Mouse (Mus musculus) cerebral cortex, adult 2 months (tissue): ENCODE measurements around the gene Asic1.

Experiments used
- WGBS: fragments of 180-500 bp; shearing (Covaris S2); methylation state at CpG from one replicate; pipeline ENCODE4 v1.1.7; 2018; 5-methylcytosine and 5-hydroxymethylcytosine counted together

Gene Asic1

DNA sequence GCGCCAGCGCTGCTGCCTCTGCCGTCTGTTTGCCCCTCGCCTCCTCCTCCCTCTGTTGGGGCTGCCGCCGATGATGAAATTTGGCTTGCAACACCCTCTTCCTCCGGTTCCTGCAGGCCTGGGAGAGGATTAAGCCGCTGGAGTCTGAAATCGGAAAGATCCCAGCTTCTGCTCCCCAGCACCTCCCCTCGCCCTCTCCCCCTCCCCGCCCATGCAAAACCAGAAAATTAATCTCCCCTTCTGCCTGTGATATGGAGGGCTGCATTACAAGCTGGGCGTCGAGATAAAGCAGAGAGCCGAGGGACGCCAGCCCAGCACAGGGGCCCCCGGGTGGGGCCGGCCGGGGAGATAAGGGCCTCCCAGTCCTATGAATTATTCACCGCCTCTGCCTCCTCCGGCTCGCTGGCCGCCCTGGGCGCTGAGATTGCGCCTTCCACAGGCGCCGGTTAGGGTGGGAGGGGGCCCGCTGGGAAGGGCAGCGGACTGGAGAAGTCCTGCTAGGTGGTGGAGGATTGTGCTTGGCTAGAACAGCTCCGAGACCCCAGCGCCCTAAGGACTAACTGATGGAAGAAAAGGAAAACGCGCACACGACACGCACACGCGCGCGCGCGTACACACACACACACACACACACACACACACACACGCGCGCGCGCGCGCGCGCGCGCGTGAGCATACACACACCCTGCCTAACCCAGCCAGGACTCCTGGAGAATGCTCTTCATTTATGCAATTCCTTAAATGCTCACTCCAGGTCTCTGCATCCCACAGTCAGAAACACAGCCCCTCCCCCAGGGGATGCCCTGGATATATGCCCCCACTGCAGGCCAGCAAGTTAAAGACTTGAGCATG is 5.3 kb upstream of the Asic1 start:
- under 1% methylated on average over 52 of the region's 52 CpGs for WGBS

DNA sequence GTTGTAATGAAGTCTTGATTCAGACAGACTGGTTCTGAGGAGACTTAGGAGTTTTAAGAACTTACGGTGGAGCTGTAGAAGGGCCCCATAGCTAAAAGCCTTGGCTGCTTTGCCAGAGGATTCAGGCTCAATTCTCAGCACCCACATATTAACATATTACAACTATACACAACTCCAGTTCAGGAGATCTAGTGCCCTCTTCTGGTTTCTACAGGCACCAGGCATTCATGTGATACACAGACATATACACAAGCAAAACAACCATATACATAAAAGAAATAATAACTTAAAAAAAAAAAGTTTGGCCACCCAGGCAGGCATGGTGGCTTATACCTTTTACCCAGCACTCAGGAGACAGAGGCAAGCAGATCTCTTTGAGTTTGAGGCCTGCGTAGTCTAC is 2.6 kb upstream of the Asic1 start:
- 100% methylated on average over 2 of the region's 2 CpGs for WGBS

DNA sequence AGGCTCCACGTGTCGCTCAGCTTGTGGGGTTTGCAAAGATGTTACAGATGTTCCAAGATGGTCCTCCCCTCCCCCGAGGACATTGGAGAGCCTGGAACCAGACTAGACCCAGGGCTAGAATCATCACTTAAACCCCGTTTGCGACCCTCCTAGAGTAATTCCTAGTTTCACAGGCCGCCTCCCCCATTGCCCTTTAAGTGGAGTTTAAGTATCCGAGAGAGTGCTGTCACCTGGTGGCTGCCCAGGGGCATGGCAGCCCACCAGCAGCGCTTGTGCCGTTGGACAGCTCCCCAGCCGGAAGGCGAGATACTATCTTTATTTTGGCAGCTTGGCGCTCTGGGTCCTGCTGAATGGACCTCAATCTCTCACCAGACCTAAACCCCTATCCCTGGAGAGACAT is 1.3 kb upstream of the Asic1 start:
- 2% methylated on average over 12 of the region's 12 CpGs for WGBS

DNA sequence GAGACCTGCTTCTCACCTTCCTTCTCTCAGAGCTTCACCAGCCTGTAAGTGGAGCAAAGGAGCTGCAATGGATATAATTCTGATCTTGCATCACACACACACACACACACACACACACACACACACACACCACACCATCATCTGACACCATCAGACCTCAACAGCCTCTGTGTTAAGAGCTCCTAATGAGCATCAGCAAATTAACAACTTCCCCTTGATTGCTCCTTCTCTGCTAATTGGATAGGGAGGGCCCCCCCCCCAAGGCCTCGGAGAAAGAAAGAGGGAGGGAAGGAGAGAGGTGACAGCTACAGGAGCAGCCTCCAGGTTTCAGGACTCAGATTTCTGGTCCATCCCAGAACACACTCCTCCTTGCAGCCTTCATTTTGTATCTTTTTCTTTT is 776 bp upstream of the Asic1 start:
- WGBS = 0% methylated on average over 1 of the region's 1 CpGs

DNA sequence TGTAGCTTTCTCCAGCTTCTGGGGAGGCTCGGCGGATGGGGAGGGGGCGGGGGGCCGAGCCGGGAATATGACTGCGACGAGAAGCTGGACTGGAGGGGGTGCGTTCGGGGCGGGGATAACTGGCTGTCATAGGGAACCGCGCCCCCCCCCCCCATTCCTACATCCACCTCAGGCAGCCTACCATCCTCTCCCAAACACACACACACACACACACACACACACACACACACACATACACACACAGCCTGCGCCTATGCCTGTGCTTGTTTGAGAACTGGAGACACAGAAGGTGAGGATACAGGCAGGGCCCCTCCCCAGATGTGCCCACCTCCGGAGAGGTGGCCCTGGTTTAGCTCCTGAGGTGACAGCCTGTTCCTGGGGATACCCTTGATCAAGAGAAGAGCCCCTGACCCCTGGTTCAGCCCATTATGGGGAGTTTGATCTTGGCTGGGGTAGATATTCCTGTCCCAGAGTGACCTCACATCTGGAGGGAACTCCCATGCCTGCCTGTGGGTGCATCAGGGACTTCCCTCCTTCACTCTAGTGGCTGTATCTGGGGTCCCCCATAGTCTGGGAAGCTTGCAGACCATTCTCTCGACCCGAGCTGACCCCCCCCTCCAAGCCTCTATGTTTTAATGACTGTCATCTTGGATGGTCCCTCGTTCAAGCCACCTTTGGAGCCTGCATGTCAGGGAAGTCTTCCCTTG is 949 bp downstream of the Asic1 start:
- 22% methylated on average over 5 of the region's 17 CpGs for WGBS

DNA sequence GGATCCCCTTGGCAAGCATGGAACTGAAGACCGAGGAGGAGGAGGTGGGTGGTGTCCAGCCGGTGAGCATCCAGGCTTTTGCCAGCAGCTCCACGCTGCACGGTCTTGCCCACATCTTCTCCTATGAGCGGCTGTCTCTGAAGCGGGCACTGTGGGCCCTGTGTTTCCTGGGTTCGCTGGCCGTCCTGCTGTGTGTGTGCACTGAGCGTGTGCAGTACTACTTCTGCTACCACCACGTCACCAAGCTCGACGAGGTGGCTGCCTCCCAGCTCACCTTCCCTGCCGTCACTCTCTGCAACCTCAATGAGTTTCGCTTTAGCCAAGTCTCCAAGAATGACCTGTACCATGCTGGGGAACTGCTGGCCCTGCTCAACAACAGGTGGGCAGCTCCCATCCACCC is 1.6 kb downstream of the Asic1 start:
- 53% methylated on average over 14 of the region's 14 CpGs for WGBS

DNA sequence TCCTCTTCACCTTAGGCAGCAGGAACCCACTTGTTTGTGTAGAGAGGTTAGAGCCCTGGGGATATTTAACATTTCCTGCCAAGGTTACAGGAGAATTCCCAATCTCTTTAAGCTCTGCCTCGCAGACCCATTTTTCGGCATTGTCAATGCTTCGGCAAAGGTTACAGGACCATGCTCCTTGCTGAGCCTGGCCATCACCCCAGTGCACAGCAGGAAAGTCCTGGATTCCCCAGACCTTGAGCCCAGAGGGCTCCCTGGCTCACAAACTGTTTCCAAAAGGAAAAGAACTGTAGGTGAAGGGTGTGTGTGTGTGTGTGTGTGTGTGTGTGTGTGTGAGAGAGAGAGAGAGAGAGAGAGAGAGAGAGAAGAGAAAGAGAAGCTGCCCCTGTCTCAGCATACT is 4.7 kb downstream of the Asic1 start:
- 65% methylated on average over 3 of the region's 3 CpGs for WGBS

DNA sequence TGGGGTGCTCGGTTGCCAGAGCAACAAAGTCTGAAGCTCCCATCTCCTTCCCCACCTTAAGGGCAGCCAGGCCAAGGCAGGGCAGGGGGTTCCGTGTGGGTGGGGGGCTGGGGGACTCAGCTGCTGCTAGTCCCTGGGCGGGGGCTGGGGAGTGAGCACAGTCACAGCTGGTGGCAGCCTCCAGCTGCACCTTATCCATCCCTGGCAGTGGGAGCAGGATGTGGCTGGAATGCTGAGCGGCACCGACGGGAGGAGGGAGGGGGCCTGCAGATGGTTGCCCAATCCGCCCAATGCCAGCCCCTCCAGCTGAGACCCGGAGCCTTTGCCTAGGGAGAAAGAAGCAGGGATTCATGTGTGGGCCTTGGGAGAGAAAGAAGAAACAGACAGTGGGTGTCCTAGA is 6.9 kb downstream of the Asic1 start:
- WGBS = 39% methylated on average over 8 of the region's 8 CpGs

DNA sequence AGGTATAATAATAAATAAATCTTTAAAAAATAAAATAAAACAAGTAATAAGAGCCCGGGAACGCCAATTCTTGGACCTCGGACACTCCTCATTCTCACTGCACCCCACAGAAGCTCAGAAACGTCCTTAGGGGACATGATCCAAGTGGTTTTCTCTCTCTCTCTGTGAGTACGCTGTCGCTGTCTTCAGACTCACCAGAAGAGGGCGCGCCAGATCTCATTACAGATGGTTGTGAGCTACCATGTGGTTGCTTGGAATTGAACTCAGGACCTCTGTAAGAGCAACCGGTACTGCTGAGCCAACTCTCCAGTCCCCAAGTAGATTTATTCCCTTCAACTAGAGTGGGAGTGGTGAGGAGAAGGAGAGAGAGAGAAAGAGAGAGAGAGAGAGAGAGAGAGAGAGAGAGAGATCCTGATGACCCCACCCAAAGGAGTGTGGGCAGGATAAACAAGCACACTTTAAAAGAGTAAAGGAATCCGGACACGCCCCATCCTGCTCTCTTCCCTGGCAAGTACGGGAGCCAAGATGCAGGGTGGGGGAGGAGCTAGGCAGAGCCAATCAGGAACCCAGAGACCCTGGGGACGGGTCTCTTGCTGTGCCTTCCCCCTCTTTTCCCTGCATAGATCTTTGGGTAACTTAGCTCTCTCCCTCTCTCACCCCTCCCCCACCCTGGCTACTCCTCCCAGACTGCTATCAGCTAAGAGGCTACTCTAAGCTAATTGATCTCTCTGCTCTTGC is 8.1 kb downstream of the Asic1 start:
- WGBS = 31% methylated on average over 13 of the region's 13 CpGs

DNA sequence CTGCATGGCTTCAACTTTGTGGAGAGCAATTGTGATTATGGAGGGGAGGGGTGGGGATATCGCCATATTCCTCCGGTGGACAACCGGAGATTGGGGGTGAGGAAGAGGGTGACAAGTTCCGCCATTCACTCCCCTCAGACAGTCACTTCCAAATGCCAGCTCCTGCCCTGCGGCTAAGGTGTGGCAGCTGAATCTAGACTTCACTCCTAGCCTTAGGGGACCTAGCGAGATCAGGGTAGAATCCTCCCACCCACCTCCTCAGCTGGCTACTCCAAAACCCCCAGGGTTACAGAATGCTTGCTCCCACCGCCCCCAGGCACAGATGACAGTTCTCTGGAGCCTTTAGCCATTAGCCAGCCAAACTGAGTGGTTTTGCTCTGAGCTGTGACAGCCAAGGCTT is 8.8 kb downstream of the Asic1 start:
- 87% methylated on average over 7 of the region's 7 CpGs for WGBS

DNA sequence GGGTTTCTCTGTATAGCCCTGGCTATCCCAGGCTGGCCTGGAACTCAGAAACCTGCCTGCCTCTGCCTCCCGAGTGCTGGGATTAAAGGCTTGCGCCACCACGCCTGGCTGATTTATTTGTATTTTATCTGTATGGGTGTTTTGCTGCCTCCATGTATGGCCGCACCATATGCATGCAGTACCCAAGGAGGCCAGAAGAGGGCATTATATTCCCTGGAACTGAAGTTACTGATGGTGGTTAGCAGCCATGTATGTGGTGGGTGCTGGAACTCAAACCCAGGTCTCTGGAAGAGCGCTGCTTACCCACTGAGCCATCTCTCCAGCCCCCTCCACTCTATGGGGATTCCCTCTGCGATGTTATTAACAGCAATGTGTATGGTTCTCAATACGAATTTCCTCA is 12.7 kb downstream of the Asic1 start:
- 94% methylated on average over 7 of the region's 7 CpGs for WGBS

DNA sequence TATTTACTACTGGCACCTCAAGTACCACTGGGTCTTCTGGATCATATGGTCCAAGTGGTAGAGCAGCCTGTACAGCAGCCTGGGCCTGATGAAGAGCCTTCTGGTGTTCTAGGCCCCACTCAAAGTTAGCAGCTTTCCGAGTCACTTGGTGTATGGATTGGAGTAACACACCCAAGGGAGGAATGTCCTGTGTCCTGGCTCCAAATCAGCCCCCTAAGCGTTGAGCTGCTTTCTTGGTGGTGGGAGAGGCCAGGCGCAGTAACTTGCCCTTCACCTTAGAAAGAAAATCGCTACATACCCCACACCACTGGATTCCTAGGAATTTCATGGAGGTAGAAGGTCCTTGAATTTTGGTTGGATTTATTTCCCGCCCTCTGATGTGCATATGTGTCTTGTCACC is 14.0 kb downstream of the Asic1 start:
- WGBS = 96% methylated on average over 5 of the region's 5 CpGs

DNA sequence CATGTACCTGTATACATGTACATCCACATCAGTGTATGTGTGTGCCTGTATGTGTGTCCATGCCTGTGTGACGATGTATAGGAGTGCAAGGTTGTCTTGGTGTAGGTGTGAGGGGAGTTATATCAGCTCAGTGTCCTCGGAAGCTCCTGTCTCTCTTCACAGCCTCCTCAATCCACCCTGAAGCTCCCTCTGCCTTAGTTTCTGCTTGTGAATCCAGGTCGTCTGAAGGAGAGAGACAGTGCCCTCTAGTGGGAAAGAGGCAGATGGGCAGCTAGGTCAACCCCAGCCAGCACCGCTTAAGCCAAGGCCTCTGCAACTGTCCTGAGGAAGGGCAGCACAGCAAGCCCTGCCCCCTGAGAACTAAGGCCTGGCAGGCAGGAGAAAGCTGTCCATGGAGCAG is 18.5 kb downstream of the Asic1 start:
- 3% methylated on average over 4 of the region's 4 CpGs for WGBS

DNA sequence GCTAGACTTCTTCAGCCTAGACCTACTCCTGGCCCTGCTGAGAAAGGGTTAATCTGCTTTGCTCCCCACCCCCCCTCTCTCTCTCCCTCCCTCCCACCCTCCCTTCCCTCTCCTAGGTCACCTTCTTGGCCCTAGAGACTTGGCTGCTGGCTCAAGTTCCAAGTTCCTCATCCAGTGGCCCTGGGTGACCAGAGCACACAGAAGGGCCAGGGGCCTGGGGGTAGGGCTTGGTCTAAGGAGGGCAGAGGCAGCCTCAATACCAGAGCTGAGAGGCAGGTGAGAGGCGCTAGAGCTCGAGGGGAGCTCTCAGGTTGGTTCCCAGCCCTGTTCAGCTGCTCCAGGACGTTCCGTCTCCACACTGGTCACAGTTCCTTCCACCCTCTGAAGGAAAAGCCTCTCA is 20.8 kb downstream of the Asic1 start:
- WGBS = 58% methylated on average over 4 of the region's 4 CpGs

DNA sequence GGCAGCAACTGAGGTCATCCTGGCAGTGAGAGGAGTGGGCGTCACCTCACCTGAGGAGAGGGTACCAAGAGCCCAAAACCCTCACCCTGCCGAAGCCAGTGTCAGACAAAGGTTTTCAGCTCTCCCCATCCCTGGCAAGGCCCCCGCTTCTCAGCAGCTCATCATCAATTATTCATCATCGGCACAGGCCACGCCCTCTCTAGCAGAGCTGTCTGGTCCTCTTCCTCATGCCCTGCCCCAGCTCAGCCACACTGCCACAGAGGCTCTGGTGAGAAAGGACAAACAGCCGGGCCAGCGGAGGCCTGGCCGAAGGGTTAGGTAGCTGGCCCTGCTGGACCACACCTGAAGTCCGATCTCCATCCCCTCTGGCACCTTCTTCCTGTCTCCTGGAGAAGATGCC is 21.8 kb downstream of the Asic1 start:
- 57% methylated on average over 9 of the region's 9 CpGs for WGBS

DNA sequence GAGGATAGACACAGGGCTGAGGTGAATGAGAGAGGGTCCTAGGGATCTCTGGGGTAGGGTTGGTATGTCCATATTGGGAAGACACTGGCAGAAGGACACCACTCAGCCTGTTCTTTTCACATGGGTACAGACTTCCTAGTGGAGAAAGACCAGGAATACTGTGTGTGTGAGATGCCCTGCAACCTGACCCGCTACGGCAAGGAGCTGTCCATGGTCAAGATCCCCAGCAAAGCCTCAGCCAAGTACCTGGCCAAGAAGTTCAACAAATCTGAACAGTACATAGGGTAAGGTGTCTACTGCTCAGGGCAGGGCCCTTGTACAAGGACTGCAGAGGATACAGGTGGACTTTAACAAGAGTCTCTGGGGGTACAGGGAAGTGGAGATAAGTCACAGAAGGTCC is 27.1 kb downstream of the Asic1 start:
- 72% methylated on average over 2 of the region's 2 CpGs for WGBS

DNA sequence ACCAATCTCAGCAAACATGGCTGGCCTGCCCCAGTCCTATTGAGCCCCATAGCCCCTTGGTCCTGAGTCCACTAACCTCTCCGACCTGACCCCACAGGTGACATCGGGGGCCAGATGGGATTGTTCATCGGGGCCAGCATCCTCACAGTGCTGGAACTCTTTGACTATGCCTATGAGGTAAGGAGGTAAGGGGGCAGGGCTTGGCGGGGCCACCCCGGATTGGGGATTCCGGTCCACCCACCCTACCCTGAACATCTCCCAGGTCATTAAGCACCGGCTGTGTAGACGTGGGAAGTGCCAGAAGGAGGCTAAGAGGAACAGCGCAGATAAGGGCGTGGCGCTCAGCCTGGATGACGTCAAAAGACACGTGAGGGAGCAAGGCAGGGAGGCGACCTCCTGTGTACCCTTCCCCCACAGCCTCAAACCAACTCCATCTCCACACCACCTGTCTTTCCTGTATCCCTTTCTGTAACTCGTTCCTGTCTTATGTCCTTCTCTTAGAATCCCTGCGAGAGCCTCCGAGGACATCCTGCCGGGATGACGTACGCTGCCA is 28.4 kb downstream of the Asic1 start:
- WGBS = 38% methylated on average over 20 of the region's 20 CpGs

DNA sequence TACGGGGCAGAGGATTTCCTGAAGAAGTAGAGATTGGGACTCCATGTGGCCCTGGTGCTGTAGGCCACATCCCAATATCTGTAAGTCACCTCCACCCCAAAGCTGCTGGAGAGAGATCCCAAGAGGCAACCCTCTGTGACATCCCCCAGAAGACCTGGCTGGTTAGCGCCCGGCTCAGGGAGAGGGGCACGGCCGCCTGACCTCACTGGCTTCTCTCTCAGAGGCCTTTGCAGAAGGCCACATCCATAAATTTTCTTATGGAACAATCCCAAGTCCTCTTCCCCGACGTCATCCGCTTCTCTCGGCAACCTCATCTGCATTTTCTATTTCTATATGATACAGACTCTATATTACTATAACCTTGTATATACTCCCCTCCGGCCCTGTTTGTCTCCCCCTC is 29.5 kb downstream of the Asic1 start:
- 73% methylated on average over 10 of the region's 10 CpGs for WGBS

DNA sequence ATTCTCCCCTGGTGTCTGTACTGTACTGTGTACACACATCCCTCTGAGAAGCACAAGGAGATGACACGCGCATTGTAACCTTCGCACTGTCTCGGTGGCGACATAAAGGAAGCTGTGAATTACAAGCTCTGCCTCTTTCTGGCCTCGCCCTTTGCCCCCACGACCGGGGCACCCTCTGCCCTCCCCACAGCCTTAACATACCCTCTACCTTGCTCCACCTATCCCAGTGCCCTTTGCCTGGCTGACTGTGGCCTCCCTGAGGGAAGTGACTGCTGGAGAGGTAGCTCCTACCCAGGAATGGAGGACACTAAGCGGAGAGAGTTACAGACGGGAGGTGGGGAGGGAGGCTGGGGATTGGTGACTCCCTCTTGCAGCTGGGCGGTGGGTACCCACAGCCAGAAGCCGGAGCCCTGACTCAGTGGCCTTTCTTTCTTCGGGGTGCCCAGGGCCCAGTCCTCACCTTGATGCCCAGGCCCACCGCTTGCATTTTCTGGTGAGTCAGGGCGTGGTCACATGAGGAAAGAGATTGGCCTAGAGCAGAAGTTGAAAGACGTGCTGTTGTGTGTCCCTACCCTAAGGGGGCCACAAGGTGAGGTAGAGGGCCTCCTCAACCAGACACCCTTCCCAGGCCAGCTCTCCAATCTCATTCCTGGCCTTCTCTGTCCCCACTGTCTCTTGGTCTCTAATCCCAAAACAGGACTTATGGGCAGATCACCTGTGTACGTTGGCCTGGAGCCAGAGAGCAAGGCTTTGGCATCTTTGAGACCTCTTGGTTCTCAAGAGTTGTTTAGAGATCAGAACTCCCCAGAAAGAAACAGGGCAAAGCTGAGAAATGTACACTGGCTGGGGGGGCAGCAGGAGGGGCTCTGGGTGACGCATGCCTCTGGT is 30.3 kb downstream of the Asic1 start:
- 84% methylated on average over 18 of the region's 18 CpGs for WGBS

DNA sequence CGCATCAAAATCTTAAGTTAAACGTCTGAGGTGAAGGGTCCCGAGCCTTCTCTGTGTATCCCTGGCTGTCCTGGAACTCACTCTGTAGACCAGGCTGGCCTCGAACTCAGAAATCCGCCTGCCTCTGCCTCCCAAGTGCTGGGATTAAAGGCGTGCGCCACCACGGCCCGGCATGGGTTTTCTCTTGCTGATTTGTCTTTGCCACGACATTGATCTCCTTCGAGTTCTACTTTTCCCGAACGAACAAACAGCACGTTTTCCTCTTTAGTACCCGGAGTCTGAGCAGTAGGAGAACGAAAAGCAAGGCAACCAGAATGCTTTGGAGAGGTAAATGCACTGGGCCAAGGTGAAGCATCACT is 31.5 kb downstream of the Asic1 start:
- WGBS = 34% methylated on average over 16 of the region's 16 CpGs
